Mouse (Mus musculus) ovary, adult 18-20 months (tissue): ENCODE results near the gene Atg14.
A peak's percentile ranks its signal among the peaks of the same experiment; 100 is the strongest.
"Not testable (repeated sequence)": the region's sequence is repeated elsewhere in the genome, so short reads cannot be mapped to it uniquely, and the experiment has no call there.

ENCODE experiments used
- DNase-seq: peaks from one replicate; pipeline ENCODE4 v3.0.0; 2022; ENCODE audit warnings: low spot score, mixed read lengths

Gene Atg14

GRCm38 (mm10) chr14:47570549-47570948, at the start of gene Atg14:
Gene Atg14 (minus strand): TSS chr14:47570649.
- DNase-seq = not testable (repeated sequence)

DNA sequence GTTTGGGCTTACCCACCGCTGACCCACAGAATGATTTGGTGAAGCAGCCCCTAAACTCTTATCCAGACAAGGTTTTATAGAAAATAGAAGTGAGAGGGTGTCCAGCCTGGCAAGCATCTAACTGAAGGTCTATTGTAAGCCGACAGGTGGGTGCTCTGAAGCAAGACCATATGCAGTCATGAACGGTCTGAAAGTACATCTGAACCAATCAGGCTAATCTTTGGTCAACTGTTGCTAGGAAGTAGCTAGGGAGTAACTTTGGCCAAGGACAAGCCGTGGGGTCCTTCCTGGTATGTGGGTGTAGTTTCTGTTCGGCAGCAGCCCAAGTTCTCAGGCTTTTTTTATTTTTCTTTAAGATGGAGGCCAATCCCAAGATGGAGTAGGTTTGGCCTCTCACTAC, 48.4 kb upstream of the Atg14 start:
- no peak for DNase-seq

- no peak for DNase-seq
These were observed 42.8 kb upstream of the Atg14 start for GRCm38 (mm10) chr14:47613254-47613653.

- no peak for DNase-seq
These were observed 27.5 kb upstream of the Atg14 start for GRCm38 (mm10) chr14:47597942-47598388.

DNA sequence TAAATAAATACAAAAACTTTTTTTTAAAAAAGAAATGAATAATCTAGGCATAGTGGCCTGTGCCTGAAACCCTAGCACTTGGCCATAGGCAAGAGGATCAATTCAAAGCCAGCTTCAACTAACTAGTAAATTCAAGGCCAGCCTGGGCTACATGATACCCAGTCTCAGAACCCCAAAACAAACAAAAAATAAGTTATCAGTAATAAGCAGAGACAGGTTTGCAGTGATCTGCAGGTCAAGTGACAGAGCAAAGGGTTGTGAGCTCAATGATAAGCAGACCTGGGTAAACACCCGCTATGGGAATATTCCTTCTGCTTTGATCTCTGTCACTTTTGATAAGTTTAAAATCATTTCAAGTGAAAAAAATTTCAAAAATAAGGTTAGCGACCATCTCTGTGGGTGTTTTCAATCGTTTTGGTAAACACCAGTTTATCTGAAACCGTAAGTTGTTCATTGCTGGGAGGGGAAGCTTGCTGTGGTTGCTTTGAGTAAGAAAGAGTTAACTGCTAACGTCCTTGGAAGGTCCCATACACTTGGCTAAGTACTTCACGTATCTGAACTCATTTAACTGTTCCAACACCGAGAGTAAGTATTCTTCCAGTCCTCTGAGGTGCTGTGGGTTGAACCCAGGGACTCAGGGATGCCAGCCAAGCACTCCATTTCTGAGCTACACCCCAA, 24.1 kb upstream of the Atg14 start:
- DNase-seq = no peak

GRCm38 (mm10) chr14:47590391-47590975, 20.0 kb upstream of the Atg14 start:
- no peak for DNase-seq

DNA sequence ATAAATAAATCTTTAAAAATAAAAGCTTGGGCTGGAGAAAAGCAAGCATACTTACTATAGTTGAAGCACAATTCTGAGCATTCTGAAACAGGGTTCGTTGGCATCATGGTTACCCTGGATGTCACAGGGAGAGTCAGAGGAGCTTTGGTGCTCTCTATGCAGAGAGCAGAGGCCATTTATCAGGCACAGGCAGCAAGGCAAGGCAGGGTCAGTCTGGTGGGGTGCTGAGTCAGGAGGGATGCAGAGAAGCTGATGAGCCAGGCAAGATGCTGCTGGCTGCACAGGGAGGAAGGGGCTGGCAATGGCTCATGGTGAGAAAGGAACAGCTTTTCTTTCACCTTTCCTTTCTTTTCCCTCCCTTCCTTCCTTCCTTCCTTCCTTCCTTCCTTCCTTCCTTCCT, 19.0 kb upstream of the Atg14 start:
- DNase-seq = no peak

DNA sequence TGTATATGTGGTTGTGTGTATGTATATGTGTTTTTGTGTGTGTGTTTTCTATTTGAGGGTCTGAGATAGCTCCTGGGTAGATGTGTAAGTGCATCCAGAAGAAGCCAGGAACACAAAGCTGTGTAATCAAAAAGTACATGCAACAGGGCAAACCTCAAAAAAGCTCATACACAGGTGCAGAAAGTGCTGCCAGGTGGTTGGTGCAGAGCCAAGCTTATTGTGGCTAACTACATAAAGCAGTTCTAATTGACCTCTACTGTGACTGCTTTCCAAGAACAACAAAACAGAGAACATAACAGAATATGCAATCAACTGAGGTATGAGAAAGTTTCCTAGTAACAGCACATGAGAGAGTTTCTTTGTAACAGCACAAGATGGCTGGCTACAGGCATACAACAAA, 13.9 kb upstream of the Atg14 start:
- no peak for DNase-seq

DNA sequence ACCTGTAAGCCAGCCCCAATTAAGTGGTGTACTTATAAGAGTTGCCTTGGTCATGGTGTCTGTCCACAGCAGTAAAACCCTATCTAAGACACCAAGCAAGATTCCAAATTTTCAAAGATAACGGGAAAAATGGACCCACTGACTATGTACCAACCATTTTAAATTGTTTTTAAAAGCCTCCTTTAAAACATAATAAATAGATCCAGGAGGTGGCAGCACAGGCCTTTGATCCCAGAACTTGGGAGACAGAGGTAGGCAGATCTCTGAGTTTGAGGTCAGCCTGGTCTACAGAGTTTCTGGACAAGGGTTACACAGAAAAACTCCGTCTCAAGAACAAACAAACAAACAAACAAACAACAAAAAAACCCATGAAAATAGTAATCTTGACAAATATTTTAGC, 11.2 kb upstream of the Atg14 start:
- DNase-seq = no peak

DNA sequence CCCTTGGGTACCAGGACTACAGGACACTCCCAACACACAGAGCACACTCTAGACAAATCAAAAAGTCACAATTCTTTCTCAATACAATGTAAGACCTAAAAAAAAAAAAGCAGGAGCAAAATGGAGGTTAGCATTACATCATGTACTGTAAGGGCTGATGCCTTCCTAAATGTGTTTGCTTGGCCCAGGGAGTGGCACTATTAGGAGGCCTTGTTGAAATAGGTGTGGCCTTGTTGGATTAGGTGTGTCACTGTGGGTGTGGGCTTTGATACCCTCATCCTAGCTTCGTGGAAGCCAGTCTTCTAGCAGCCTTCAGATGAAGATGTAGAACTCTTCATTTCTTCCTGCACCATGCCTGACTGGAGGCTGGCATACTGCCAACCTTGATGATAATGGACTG, 10.8 kb upstream of the Atg14 start:
- DNase-seq = no peak

DNA sequence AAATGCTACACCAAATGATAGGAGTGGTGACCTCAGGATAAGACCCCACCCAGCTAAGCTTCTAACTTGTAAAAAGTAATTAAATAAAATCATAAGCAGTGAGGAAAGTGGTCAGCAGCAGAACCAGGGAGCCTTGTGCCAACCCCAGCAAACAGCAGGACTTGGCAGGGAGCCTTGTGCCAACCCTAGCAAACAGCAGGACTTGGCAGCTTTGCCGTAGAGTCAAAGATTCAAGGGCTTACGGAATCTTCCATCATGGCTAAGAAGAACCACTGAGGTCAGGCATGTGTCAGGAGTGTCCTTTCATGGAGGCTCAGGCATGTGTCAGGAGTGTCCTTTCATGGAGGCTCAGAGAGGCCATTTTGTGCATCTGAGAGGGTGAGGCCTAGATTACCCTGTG, 7.6 kb upstream of the Atg14 start:
- peak; percentile 47 for DNase-seq

GRCm38 (mm10) chr14:47576687-47577086, 6.2 kb upstream of the Atg14 start:
- no peak for DNase-seq

GRCm38 (mm10) chr14:47574721-47575120, 4.3 kb upstream of the Atg14 start:
- DNase-seq = no peak

- DNase-seq = no peak
These were observed 2.3 kb upstream of the Atg14 start for GRCm38 (mm10) chr14:47572707-47573106.

- peak; percentile 94 for DNase-seq
These were observed 2.3 kb downstream of the Atg14 start for GRCm38 (mm10) chr14:47567962-47568652.

- DNase-seq = no peak
These were observed 7.3 kb downstream of the Atg14 start for GRCm38 (mm10) chr14:47563106-47563505.

- no peak for DNase-seq
These were observed 7.9 kb downstream of the Atg14 start for GRCm38 (mm10) chr14:47562530-47562929.

DNA sequence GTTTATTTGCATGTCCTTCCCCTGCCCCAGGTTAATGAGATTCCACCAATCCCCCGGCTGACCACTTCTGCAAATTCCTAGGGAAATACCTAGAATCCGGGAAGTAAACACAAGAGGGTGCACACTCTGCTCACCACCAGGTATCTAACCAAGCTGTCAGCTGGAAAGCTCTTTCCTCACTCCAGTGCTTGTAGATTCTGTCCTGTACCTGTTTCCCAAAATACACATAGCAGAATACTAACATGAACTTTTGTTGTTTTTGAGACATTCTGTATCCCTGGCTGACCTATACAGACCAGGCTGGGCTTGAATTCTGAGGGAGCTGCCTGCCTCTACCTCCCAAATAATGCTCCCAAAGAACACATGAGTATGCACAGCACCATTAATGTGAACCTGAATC, 9.7 kb downstream of the Atg14 start:
- no peak for DNase-seq

DNA sequence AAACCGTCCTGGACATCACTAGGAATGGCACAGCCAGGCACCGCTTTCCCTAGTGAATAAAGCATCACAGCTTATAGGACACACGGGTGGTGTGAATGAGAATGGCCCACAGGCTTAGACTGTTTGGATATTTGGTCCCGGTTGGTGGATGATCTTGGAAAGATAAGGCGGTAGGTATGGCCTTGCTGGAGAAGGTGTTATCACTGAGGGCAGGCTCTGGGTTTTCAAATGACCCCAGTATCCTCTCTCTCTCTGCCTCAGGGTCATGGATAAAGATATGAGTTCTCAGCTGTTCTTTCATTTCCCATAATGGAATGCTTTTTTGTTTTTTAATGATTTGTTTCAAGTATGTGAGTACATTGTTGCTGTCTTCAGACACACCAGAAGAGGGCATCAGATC, 15.2 kb downstream of the Atg14 start:
- DNase-seq = no peak

- no peak for DNase-seq
These were observed 16.2 kb downstream of the Atg14 start for GRCm38 (mm10) chr14:47554236-47554635.

- DNase-seq = no peak
These were observed 17.1 kb downstream of the Atg14 start for GRCm38 (mm10) chr14:47553380-47553779.

DNA sequence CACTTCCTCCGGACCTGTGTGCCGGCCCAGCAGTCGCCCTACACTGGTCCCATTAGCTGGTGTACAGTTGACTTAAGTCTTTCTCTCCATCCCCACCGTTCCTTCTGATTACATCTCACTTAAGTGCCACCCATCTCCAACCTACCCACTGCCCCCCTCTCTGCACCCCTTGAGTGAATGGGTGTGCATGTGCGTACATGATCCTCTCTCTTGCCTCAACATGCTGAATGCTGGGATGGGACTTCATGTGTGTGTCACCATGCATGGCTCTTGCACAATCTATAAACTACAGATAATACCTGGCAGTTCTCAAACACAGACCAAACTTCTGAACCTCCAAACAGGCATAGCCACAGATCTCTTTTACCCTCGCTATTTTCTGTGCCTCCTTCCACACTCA, 18.8 kb downstream of the Atg14 start:
- no peak for DNase-seq

DNA sequence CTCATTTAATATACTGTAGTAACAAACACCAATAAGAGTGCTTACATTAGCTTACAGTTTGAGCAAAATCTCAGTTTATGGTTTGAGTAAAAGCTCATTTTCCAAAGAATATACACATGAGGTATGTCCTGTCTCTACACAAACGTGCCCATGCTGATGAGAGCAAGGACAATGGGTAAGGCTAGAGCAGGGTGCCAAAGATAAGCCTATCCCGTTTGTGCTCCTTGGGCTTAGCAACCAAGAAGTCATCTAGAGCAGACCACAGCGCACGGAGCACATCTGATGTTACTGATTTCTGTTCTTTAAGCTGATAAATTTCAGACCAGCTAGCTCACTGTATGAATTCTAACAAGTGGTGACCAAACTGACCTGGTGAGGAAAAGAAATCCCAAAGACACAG, 25.6 kb downstream of the Atg14 start:
- DNase-seq = no peak
